In the genomic region with DNA sequence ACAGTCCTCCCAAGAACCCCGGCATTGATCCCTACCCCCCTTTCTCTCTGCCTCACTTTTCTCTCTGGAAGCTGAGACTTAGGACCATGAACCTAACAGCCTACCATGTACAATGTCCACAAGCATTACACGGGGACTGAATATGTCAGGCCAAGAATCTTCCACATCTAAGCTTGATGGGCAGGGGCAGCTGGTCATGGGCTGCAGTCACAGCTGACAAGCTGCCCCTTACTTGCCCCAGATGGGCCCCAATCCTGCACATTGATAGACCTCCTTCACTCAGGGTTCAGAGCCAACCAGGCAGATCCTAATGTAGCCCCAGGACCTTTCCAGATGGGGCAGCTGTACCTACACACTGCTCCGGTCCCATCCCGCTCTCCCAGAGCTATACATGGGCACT, we compare ENCODE assay signal across 27 mouse cellular contexts. TPM values are rescaled to one million over a fixed set of nuclear protein-coding genes. Genes with fewer than 3 reads are reported as not detected.
DNase-seq lines count a peak whose midpoint lies in the region; ATAC-seq and TF ChIP-seq lines count a peak whose summit lies in the region.
"Had no signal": no experiment of that assay in that cellular context is flagged by ENCODE, and none has a peak within 500 bp of the region (broad histone marks: within the 10 kb centered on the region; RNA-seq: fewer than 3 reads in every experiment).

No protein-coding gene starts in this region.

- no peaks in the 10 kb centered on the region for H3K27me3 ChIP-seq in heart, embryonic 14.5 days (ENCODE audit: control insufficient read depth, insufficient read depth, low read length)
- H3K27me3 ChIP-seq: embryonic facial prominence, embryonic 13.5 days; forebrain, embryonic 13.5 days; hindbrain, embryonic 12.5 days; hindbrain, embryonic 15.5 days had no signal

- TF ChIP-seq CTCF in gastrocnemius, adult 2 months (IDR thresholded peaks at IDR 0.05), result no peak
- TF ChIP-seq CTCF in olfactory bulb, adult 2 months (IDR thresholded peaks at IDR 0.05; ENCODE audit: insufficient read depth, low read depth, low read length), result no peak

- peak overlapping the region; percentile 82 for H3K27ac ChIP-seq in gastrocnemius, adult 2 months
- no peak overlapping the region for H3K27ac ChIP-seq in heart, embryonic 14.5 days (replicated peaks in 1 of 2; ENCODE audit: control insufficient read depth in 1 of 2, insufficient read depth in 1 of 2, low read depth in 2 of 2, low read length in 2 of 2)
- H3K27ac ChIP-seq in olfactory bulb, adult 2 months (ENCODE audit: insufficient read depth, low read depth, low read length), result no peak overlapping the region
- H3K27ac ChIP-seq: embryonic facial prominence, embryonic 13.5 days; forebrain, embryonic 10.5 days; forebrain, embryonic 13.5 days; hindbrain, embryonic 12.5 days; hindbrain, embryonic 15.5 days had no signal

- peaks cover 52 to 79% of the 10 kb centered on the region in 2 experiments for H3K4me1 ChIP-seq in heart, embryonic 14.5 days (ENCODE audit: control insufficient read depth in 2 of 2, insufficient read depth in 2 of 2, low read length in 2 of 2)
- H3K4me1 ChIP-seq in olfactory bulb, adult 2 months (ENCODE audit: control insufficient read depth, insufficient read depth, low read length), result peaks cover 85% of the 10 kb centered on the region

- 84% methylated on average over 4 of the region's 4 CpGs for WGBS in heart, embryonic 14.5 days
- WGBS in olfactory bulb, adult 2 months, result 88% methylated on average over 4 of the region's 4 CpGs

- H3K9ac ChIP-seq in heart, embryonic 14.5 days (ENCODE audit: low read length), result peak overlapping the region; percentile 28; the same call in 1 of the 2 replicates
- H3K9ac ChIP-seq: forebrain, embryonic 13.5 days; hindbrain, embryonic 12.5 days; hindbrain, embryonic 15.5 days had no signal

- no peak overlapping the region for H3K4me3 ChIP-seq in gastrocnemius, adult 2 months
- no peak overlapping the region for H3K4me3 ChIP-seq in heart, embryonic 14.5 days (ENCODE audit: control insufficient read depth in 1 of 2, insufficient read depth in 1 of 2, low read depth in 1 of 2, low read length in 2 of 2)
- H3K4me3 ChIP-seq in olfactory bulb, adult 2 months (ENCODE audit: insufficient read depth, low read depth, low read length), result 0 out of 2 replicates have a peak overlapping the region, but pooled peaks have one; percentile 2
- H3K4me3 ChIP-seq: embryonic facial prominence, embryonic 13.5 days; forebrain, embryonic 10.5 days; forebrain, embryonic 13.5 days; hindbrain, embryonic 12.5 days; hindbrain, embryonic 15.5 days had no signal

- no peak for ATAC-seq in heart, embryonic 14.5 days (ENCODE audit: insufficient number of reproducible peaks, insufficient read depth, low FRiP score, low read depth)
- ATAC-seq: forebrain, embryonic 13.5 days; forebrain, embryonic 16.5 days; Patski had no signal

- no peaks in the 10 kb centered on the region for H3K9me3 ChIP-seq in heart, embryonic 14.5 days (ENCODE audit: control insufficient read depth, low read length)
- H3K9me3 ChIP-seq: embryonic facial prominence, embryonic 13.5 days; forebrain, embryonic 10.5 days; forebrain, embryonic 13.5 days; G1E; hindbrain, embryonic 12.5 days; hindbrain, embryonic 15.5 days had no signal

- no peak for TF ChIP-seq POLR2A in olfactory bulb, adult 2 months (IDR thresholded peaks at IDR 0.05; ENCODE audit: insufficient read depth, low read depth, low read length)

- no peak overlapping the region for H3K4me2 ChIP-seq in heart, embryonic 14.5 days (ENCODE audit: low read length)
- H3K4me2 ChIP-seq: embryonic facial prominence, embryonic 13.5 days; forebrain, embryonic 13.5 days; hindbrain, embryonic 12.5 days; hindbrain, embryonic 15.5 days had no signal

- intact Hi-C loops in gastrocnemius, adult 2 months (cut with DNase I), result no loop called here
- intact Hi-C loops in heart, postnatal 10 days (cut with DNase I), result no loop called here

- no peak for DNase-seq in gastrocnemius, adult 2 months
- no peak for DNase-seq in gastrocnemius, postnatal 10 days
- DNase-seq in heart, postnatal 10 days, result no peak
- DNase-seq in retina, postnatal 1 day, result peak; percentile 24
- no peak for DNase-seq in retina, embryonic 14.5 days (ENCODE audit: low spot score)
- DNase-seq in T-cell, adult 2 months (ENCODE audit: low spot score), result no peak
- DNase-seq: adrenal gland, adult 2 months; adrenal gland, postnatal 14 days; B cell, adult 2 months; cerebellum, adult 11 months; cerebellum, adult 2 months; cerebellum, adult 9-11 months; cerebellum, postnatal 25 days; gastrocnemius, postnatal 25 days had no signal

- no peaks in the 10 kb centered on the region for H3K36me3 ChIP-seq in heart, embryonic 14.5 days (ENCODE audit: control insufficient read depth, insufficient read depth, low read length)
- H3K36me3 ChIP-seq: embryonic facial prominence, embryonic 13.5 days; forebrain, embryonic 10.5 days; G1E; hindbrain, embryonic 12.5 days; hindbrain, embryonic 15.5 days had no signal

RNA-seq across cellular contexts. Expression of gene Grip2, which starts 30.3 kb away (rescaled TPM):
- total RNA-seq in gastrocnemius, adult 2 months (2021), result 1 to 10 TPM; 4.5 to 5.2 TPM
- total RNA-seq in gastrocnemius, postnatal 10 days (2021), result 1 to 10 TPM; 4.0 to 8.2 TPM
- polyA plus RNA-seq in heart, embryonic 14.5 days (2014; fragmentation: Nextera tagmentation; extraction: Ambion mirVana), result 6.7 and 7.8 TPM in 2 replicates
- total RNA-seq in heart, postnatal 10 days (2021), result 10 to 100 TPM; 10.2 to 21.4 TPM
- polyA plus RNA-seq in olfactory bulb, adult 2 months (2012; ENCODE audit: insufficient read depth, insufficient read length, low replicate concordance, missing spikeins), result not detected in 2 replicates
- total RNA-seq: CH12.LX; common myeloid progenitor, adult 5-6 weeks; hematopoietic stem cell, adult 5-6 weeks had no signal
- polyA plus RNA-seq: G1E had no signal
